Mouse (Mus musculus): ENCODE measurements around the gene Itpk1. TPM values are rescaled to one million over a fixed set of nuclear protein-coding genes. Genes with fewer than 3 reads are reported as not detected.

Gene Itpk1
- total RNA-seq, 2 experiments from 2014 or later: 6.5 to 7.4 TPM

DNA sequence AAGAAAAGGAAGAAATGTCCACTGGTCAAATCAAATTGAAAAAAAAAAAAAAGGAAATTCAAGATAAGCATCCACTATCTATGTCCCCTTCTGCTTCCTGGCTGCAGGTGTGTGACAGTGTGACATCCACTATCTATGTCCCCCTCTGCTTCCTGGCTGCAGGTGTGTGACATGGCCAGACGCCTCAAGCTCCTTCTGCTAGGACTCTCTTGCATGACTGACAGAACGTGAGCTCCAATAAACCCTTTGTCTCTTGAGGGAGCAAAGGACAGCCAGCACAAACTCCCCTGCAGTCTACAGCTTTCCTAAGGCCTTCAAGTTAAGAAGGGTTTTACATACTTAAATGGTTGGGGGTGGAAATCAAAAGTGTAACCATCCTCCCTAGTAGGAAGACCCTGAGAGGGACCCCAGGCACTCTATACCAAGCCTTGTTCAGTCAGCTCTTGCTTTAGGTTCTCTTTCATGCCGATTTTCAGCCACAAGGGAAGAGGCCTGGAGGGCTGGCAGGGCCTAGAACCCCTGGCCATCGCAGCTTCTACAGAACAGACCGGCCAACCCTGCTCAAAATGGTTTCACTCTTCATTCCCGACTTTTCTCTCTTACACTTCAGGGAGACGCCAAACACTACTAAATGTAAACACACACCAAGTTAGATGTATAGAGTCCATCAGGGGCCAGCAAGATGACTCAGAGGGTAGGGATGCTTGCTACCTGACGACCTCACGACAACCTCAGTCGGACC lies 10.1 kb upstream of the Itpk1 start:
- ATAC-seq (replicated peaks; ENCODE audit: low FRiP score, low TSS enrichment, poor library complexity, severe bottlenecking): peak; percentile 59

- ATAC-seq (replicated peaks; ENCODE audit: low FRiP score, low TSS enrichment, poor library complexity, severe bottlenecking): no peak
Measured at GRCm38 (mm10) chr12:102714116-102714515, 9.4 kb upstream of the Itpk1 start.

- 0 out of 2 replicates have a peak, but pooled peaks have one; percentile 34 for ATAC-seq (replicated peaks; ENCODE audit: low FRiP score, low TSS enrichment, poor library complexity, severe bottlenecking)
Measured at GRCm38 (mm10) chr12:102713153-102713865, 8.6 kb upstream of the Itpk1 start.

- ATAC-seq (replicated peaks; ENCODE audit: low FRiP score, low TSS enrichment, poor library complexity, severe bottlenecking): no peak
Measured at GRCm38 (mm10) chr12:102710851-102711375, 6.2 kb upstream of the Itpk1 start.

DNA sequence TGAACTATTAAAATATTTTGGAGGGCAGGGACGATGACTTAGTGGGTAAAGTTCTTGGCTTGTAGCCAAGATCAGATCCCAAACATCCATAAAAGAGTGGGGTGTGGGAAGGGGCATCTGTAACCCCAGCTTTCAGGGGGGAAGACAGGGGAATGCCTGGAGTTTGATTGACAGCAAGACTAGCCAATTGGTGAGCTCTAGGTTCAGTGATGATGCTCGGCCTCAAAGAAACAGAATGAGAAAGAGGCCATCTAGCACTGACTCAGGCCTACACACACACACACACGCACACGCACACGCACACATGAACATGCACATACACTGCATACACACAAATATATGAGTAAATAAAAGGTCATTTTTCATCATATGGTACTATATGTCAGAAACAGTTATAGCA lies 5.2 kb upstream of the Itpk1 start:
- ATAC-seq (replicated peaks; ENCODE audit: low FRiP score, low TSS enrichment, poor library complexity, severe bottlenecking): no peak

GRCm38 (mm10) chr12:102708220-102708619 lies 3.5 kb upstream of the Itpk1 start:
- ATAC-seq (replicated peaks; ENCODE audit: low FRiP score, low TSS enrichment, poor library complexity, severe bottlenecking): no peak

DNA sequence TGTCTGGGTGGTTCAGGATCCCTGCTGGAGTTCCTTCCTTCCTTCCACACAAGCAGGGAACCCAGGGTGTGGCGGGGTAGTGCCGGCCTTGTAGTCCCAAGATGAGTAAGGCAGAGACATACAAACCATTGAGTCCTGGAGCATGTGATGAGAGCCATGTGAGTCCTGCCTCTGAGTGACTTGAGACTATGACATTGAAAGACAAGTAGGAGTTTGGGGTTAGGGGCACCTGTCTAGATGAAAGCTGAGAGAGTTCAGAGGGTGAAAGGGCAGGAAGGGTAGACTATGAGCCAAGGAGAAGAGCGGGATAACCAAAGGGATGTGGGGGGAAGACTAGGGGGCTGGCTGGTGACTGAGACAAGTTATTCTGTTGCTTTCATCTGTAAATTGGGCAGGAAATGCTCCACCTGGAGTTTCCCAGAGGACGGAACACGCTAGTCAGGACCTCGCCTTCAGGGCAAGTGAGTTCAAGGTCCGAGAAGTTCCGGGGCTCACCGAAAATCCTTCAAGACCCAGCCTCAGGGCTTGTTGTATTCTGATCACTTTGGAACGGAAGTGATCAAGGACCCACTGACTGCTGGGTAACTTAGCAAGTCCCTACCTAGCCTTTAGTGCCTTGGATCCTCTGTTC lies 2.2 kb upstream of the Itpk1 start:
- ATAC-seq (replicated peaks; ENCODE audit: low FRiP score, low TSS enrichment, poor library complexity, severe bottlenecking): no peak

GRCm38 (mm10) chr12:102705906-102706640 lies 1.3 kb upstream of the Itpk1 start:
- no peak for ATAC-seq (replicated peaks; ENCODE audit: low FRiP score, low TSS enrichment, poor library complexity, severe bottlenecking)

GRCm38 (mm10) chr12:102705216-102705871 lies 614 bp upstream of the Itpk1 start:
- ATAC-seq (replicated peaks; ENCODE audit: low FRiP score, low TSS enrichment, poor library complexity, severe bottlenecking): peak; percentile 73

DNA sequence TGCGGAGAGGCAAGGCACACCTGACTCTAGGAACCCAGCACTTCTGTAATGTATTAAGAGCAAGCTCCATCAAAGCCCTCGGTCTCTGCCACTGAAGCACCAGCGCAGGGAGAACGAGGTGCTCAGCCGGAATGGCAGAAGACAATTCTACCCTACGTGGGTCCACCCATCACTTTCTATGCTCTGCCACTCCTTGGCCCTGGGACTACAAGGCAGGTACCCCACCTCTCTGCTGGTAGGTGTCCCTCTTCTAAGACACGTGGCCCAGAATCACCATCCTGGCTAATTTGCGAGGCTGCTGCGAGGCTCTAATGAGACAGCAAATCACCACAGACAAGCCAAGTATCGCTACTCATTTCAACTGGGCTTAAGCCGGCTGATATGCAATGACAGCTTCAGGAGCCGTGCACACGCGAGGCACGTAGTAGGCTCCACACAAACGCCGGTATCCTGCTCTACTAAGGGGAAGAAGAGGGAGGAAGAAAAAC lies 765 bp downstream of the Itpk1 start:
- peak; percentile 11; the same call in 1 of the 2 replicates for ATAC-seq (replicated peaks; ENCODE audit: low FRiP score, low TSS enrichment, poor library complexity, severe bottlenecking)

GRCm38 (mm10) chr12:102703441-102703840 lies 1.3 kb downstream of the Itpk1 start:
- no peak for ATAC-seq (replicated peaks; ENCODE audit: low FRiP score, low TSS enrichment, poor library complexity, severe bottlenecking)

- ATAC-seq (replicated peaks; ENCODE audit: low FRiP score, low TSS enrichment, poor library complexity, severe bottlenecking): no peak
Measured at GRCm38 (mm10) chr12:102703111-102703412, 1.7 kb downstream of the Itpk1 start.

DNA sequence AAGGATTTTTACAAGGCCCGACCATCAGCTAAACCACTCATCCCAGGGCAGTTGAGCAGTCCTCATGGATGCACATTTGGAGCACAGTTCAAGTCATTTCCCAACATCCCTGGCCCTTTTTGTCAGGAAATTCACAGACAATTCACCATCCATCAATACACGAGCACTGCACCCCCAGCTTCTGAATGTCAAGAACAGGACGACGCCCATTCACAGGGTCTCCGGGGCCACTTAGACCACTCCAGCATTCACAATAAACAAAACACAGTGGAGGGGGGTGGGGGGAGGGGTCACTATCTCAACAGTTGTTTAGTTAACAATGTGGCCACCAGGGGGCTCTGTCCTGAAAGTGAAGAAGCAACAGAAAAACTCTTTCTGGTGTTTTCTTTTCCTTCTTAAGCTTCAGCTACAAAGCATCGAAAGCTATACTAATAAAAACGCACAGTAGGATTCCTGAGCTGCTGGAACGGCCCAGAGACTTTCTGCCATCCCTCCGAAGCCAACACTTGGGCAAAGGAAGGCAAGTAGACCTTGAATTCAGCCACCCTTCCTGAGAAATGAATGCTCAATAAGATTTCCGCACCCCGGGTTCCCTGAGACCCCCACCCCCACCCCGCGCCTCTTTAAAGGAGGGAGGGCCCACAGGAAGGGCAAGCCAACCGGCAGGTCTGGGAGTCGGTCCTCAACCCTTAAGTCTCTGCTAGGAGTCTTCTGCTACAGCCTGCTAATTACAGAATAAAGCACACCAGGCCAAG lies 2.2 kb downstream of the Itpk1 start:
- ATAC-seq (replicated peaks; ENCODE audit: low FRiP score, low TSS enrichment, poor library complexity, severe bottlenecking): peak; percentile 29

DNA sequence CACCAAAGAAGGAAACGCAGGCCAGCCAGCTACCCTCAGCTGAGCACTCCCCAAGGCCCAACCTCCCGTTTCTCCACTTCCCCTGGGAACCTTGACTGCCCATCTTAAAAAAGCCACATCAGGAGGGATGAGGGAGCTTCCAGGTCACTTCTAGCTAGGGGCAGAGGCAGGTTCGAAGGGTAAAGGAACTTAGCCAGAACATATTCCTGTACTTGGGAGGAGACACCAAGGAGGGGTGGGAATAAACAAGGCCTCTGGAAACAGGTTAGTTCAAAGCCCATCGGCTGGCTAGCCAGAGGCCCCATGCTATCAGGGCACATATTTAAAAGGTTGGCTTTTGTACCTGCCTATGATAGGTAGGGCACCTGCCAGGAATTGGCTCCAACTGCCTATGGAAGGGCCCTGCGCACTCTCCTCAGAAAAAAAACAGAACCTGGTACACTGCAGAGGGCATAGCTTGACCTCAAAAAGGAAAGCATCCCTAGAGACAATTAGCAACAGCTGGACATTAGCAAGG lies 3.0 kb downstream of the Itpk1 start:
- ATAC-seq (replicated peaks; ENCODE audit: low FRiP score, low TSS enrichment, poor library complexity, severe bottlenecking): no peak

DNA sequence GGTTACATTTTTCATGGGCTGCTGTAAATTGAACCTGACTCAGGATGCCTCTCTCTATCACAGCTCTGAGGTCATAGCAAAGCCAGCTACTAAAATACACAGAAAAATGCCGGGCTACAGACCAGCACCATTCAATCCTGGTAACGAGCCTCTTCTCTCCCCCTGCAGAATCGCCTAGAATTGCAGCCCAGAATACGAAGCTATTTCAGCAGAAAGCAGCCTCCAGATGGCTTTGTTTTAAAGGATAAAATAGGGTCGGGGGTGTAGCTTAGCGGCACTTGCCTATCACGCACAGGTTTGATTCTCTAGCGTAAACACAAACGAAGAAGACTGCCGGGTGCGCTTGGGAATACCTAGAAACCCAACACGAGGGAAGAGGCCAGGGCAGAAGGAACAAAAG lies 4.3 kb downstream of the Itpk1 start:
- no peak for ATAC-seq (replicated peaks; ENCODE audit: low FRiP score, low TSS enrichment, poor library complexity, severe bottlenecking)

DNA sequence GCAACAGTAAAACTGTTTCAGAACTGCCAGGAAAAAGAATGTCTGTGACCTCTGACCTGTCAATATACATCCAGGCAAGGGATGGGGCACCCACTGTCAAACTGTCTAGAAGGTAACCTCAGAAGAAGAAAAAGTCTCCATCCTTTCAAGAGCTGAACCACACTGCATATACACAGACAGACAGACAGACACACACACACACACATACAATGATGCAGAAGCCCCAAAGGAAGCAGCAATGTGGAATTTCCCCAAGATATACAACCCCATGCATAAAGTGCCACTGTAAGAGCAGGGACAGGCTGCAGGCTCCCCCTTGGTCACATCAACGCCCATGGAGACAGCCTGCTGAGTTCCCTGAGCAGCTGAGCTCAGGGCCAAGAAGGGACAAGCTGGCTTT lies 5.6 kb downstream of the Itpk1 start:
- no peak for ATAC-seq (replicated peaks; ENCODE audit: low FRiP score, low TSS enrichment, poor library complexity, severe bottlenecking)

- ATAC-seq (replicated peaks; ENCODE audit: low FRiP score, low TSS enrichment, poor library complexity, severe bottlenecking): 0 out of 2 replicates have a peak, but pooled peaks have one; percentile 28
Measured at GRCm38 (mm10) chr12:102698089-102698684, 6.5 kb downstream of the Itpk1 start.

- ATAC-seq (replicated peaks; ENCODE audit: low FRiP score, low TSS enrichment, poor library complexity, severe bottlenecking): no peak
Measured at GRCm38 (mm10) chr12:102697381-102697780, 7.3 kb downstream of the Itpk1 start.
